Mouse (Mus musculus): Measurements from ENCODE around the gene Nup93.
"Not testable (repeated sequence)": the region's sequence is repeated elsewhere in the genome, so short reads cannot be mapped to it uniquely, and the experiment has no call there.

The Nup93 gene

GRCm38 (mm10) chr8:94214252-94215173 lies at the start of gene Nup93:
Nup93 (plus strand) TSS chr8:94214564.
- in situ Hi-C loops (cut with MboI): no loop called here

GRCm38 (mm10) chr8:94165772-94166171 lies 48.6 kb upstream of the Nup93 start:
- in situ Hi-C loops (cut with MboI): not testable (repeated sequence)

- in situ Hi-C loops (cut with MboI): no loop called here
Observed at GRCm38 (mm10) chr8:94167244-94167643, 47.1 kb upstream of the Nup93 start.

GRCm38 (mm10) chr8:94169547-94169946 lies 44.8 kb upstream of the Nup93 start:
- in situ Hi-C loops (cut with MboI): no loop called here

GRCm38 (mm10) chr8:94171321-94171755 lies 43.0 kb upstream of the Nup93 start:
- in situ Hi-C loops (cut with MboI): no loop called here

- in situ Hi-C loops (cut with MboI): no loop called here
Observed at GRCm38 (mm10) chr8:94172075-94172808, 42.1 kb upstream of the Nup93 start, which contains the start of gene Mt2. Mt2 (plus strand) TSS chr8:94172664.

- in situ Hi-C loops (cut with MboI): no loop called here
Observed at GRCm38 (mm10) chr8:94172809-94173732, 41.3 kb upstream of the Nup93 start.

- in situ Hi-C loops (cut with MboI): no loop called here
Observed at GRCm38 (mm10) chr8:94173848-94174403, 40.4 kb upstream of the Nup93 start.

- in situ Hi-C loops (cut with MboI): no loop called here
Observed at GRCm38 (mm10) chr8:94174619-94175213, 39.6 kb upstream of the Nup93 start.

GRCm38 (mm10) chr8:94177716-94178390 lies 36.5 kb upstream of the Nup93 start:
- in situ Hi-C loops (cut with MboI): no loop called here

GRCm38 (mm10) chr8:94178857-94179712 lies 35.3 kb upstream of the Nup93 start, which contains the start of gene Mt1:
Mt1 (plus strand) TSS chr8:94179082.
- in situ Hi-C loops (cut with MboI): no loop called here

- in situ Hi-C loops (cut with MboI): no loop called here
Observed at GRCm38 (mm10) chr8:94179713-94180560, 34.4 kb upstream of the Nup93 start.

GRCm38 (mm10) chr8:94180561-94180908 lies 33.8 kb upstream of the Nup93 start:
- in situ Hi-C loops (cut with MboI): no loop called here

- in situ Hi-C loops (cut with MboI): no loop called here
Observed at GRCm38 (mm10) chr8:94182055-94182929, 32.1 kb upstream of the Nup93 start.

- in situ Hi-C loops (cut with MboI): no loop called here
Observed at GRCm38 (mm10) chr8:94183117-94183516, 31.2 kb upstream of the Nup93 start.

- in situ Hi-C loops (cut with MboI): no loop called here
Observed at GRCm38 (mm10) chr8:94184357-94184843, 30.0 kb upstream of the Nup93 start.

GRCm38 (mm10) chr8:94185791-94186190 lies 28.6 kb upstream of the Nup93 start:
- in situ Hi-C loops (cut with MboI): no loop called here

Measured in mature B cell (primary cell).